Comparison of ENCODE assay signal across 29 mouse cellular contexts in the genomic region with DNA sequence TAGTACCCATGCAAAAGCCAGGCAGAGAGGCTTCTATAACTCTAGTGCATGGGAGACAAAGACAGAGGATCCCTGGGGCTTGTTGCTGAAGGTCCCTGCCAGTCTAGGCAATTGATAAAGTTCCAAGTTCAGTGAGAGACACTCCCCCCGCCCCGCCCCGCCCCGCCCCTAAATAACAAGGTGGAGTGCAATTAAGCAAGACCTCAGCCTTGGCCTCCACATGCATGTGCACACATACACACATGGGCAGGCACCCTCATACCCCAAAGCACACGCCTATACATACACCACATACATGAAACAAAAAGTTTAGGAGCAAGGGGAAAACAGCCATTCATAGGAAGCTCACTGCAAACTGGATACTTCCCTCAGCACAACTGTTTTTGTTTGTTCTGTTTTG.
DNase-seq lines count a peak whose midpoint lies in the region; ATAC-seq and TF ChIP-seq lines count a peak whose summit lies in the region.
"Had no signal": no experiment of that assay in that cellular context is flagged by ENCODE, and none has a peak within 500 bp of the region (broad histone marks: within the 10 kb centered on the region; RNA-seq: fewer than 3 reads in every experiment).

No protein-coding gene starts in this region.

- no peak for DNase-seq in heart, embryonic 10.5 days (ENCODE audit: low spot score)
- no peak for DNase-seq in heart, postnatal 36 days
- DNase-seq in kidney, adult 11 months = no peak
- peak; percentile 11 for DNase-seq in yolk sac, embryonic 10.5 days (ENCODE audit: low spot score)
- no peak for DNase-seq in lung, adult 18-20 months
- DNase-seq: adrenal gland, postnatal 36 days; cerebellum, adult 18-20 months; cerebellum, postnatal 10 days; gastrocnemius, postnatal 25 days; heart, adult 18-20 months; layer of hippocampus, postnatal 36 days; lung, postnatal 36 days; right cerebral cortex, adult 18-20 months; right cerebral cortex, postnatal 4 days; thymus, adult 18-20 months; thymus, postnatal 36 days had no signal

- WGBS in heart, embryonic 10.5 days = 87% methylated on average over 5 of the region's 5 CpGs
- 93% methylated on average over 5 of the region's 5 CpGs for WGBS in kidney, embryonic 14.5 days
- 72% methylated on average over 5 of the region's 5 CpGs for WGBS in intestine, postnatal 0 days

- peaks cover 24% of the 10 kb centered on the region for H3K4me1 ChIP-seq in heart, embryonic 10.5 days
- peaks cover 7% of the 10 kb centered on the region; the same call in 1 of the 2 replicates for H3K4me1 ChIP-seq in kidney, embryonic 14.5 days (ENCODE audit: control insufficient read depth, insufficient read depth, low read length)
- no peaks in the 10 kb centered on the region for H3K4me1 ChIP-seq in intestine, postnatal 0 days (replicated peaks; ENCODE audit: control insufficient read depth, insufficient read depth, low read length)
- H3K4me1 ChIP-seq: forebrain, embryonic 15.5 days; liver, embryonic 15.5 days had no signal

- peaks cover 2% of the 10 kb centered on the region; the same call in 1 of the 2 replicates for H3K9me3 ChIP-seq in heart, embryonic 10.5 days
- H3K9me3 ChIP-seq in kidney, embryonic 14.5 days (ENCODE audit: control insufficient read depth, low read length) = peaks cover 3% of the 10 kb centered on the region; the same call in 1 of the 2 replicates
- H3K9me3 ChIP-seq in intestine, postnatal 0 days (ENCODE audit: control insufficient read depth) = no peaks in the 10 kb centered on the region
- H3K9me3 ChIP-seq: embryonic facial prominence, embryonic 13.5 days; forebrain, embryonic 10.5 days; forebrain, embryonic 15.5 days; liver, embryonic 15.5 days; neural tube, embryonic 12.5 days had no signal

- H3K4me2 ChIP-seq in kidney, embryonic 14.5 days (replicated peaks; ENCODE audit: low read depth, low read length) = no peak overlapping the region
- no peak overlapping the region for H3K4me2 ChIP-seq in intestine, postnatal 0 days (replicated peaks; ENCODE audit: low read depth)
- H3K4me2 ChIP-seq: embryonic facial prominence, embryonic 13.5 days; forebrain, embryonic 15.5 days; liver, embryonic 15.5 days; midbrain, embryonic 11.5 days; neural tube, embryonic 12.5 days had no signal

- no peak overlapping the region for H3K9ac ChIP-seq in kidney, embryonic 14.5 days (ENCODE audit: low read depth, low read length)
- no peak overlapping the region for H3K9ac ChIP-seq in intestine, postnatal 0 days (ENCODE audit: low read depth, low read length)
- H3K9ac ChIP-seq: embryonic facial prominence, embryonic 13.5 days; forebrain, embryonic 15.5 days; liver, embryonic 15.5 days; neural tube, embryonic 12.5 days had no signal

- ATAC-seq in kidney, embryonic 14.5 days (ENCODE audit: low FRiP score, low TSS enrichment) = no peak
- ATAC-seq in intestine, postnatal 0 days = peak; percentile 74
- ATAC-seq: activated CD4-positive, CD25-positive, alpha-beta regulatory T cell, adult 4 months; forebrain, embryonic 15.5 days; hindbrain, postnatal 0 days had no signal

- intact Hi-C loops in heart, postnatal 36 days (cut with DNase I) = no loop called here

- no peak for TF ChIP-seq CTCF in intestine, postnatal 0 days (IDR thresholded peaks at IDR 0.05; ENCODE audit: low read depth)

- H3K27me3 ChIP-seq in heart, embryonic 10.5 days (ENCODE audit: insufficient read depth, poor library complexity, severe bottlenecking) = no peaks in the 10 kb centered on the region
- H3K27me3 ChIP-seq in kidney, embryonic 14.5 days (ENCODE audit: control insufficient read depth, insufficient read depth, low read length) = no peaks in the 10 kb centered on the region
- H3K27me3 ChIP-seq in intestine, postnatal 0 days (replicated peaks; ENCODE audit: control insufficient read depth, insufficient read depth, low read length) = no peaks in the 10 kb centered on the region
- H3K27me3 ChIP-seq: CH12.LX; embryonic facial prominence, embryonic 13.5 days; forebrain, embryonic 15.5 days; liver, embryonic 15.5 days; neural tube, embryonic 12.5 days had no signal

- no peak overlapping the region for H3K4me3 ChIP-seq in heart, embryonic 10.5 days
- H3K4me3 ChIP-seq in kidney, embryonic 14.5 days (ENCODE audit: low read length) = no peak overlapping the region
- H3K4me3 ChIP-seq in intestine, postnatal 0 days (ENCODE audit: low read depth, low read length) = no peak overlapping the region
- H3K4me3 ChIP-seq: embryonic facial prominence, embryonic 13.5 days; forebrain, embryonic 10.5 days; forebrain, embryonic 15.5 days; liver, embryonic 15.5 days; myocyte; neural tube, embryonic 12.5 days had no signal

- H3K27ac ChIP-seq in heart, embryonic 10.5 days = peak overlapping the region; percentile 81
- 0 out of 2 replicates have a peak overlapping the region, but pooled peaks have one; percentile 4 for H3K27ac ChIP-seq in kidney, embryonic 14.5 days (ENCODE audit: low read depth, low read length)
- H3K27ac ChIP-seq in intestine, postnatal 0 days (ENCODE audit: low read depth, low read length) = no peak overlapping the region
- H3K27ac ChIP-seq: embryonic facial prominence, embryonic 13.5 days; forebrain, embryonic 10.5 days; forebrain, embryonic 15.5 days; hindbrain, postnatal 0 days; liver, embryonic 15.5 days; neural tube, embryonic 12.5 days; stomach, postnatal 0 days had no signal

- peaks cover 12% of the 10 kb centered on the region; the same call in 1 of the 2 replicates for H3K36me3 ChIP-seq in heart, embryonic 10.5 days
- H3K36me3 ChIP-seq in kidney, embryonic 14.5 days (ENCODE audit: control insufficient read depth, insufficient read depth, low read length) = no peaks in the 10 kb centered on the region
- H3K36me3 ChIP-seq in intestine, postnatal 0 days (ENCODE audit: control insufficient read depth, insufficient read depth) = peaks cover 31% of the 10 kb centered on the region
- H3K36me3 ChIP-seq: forebrain, embryonic 10.5 days; forebrain, embryonic 15.5 days; liver, embryonic 15.5 days; neural tube, embryonic 12.5 days had no signal
